Mouse (Mus musculus) cerebellum, adult 2 months (tissue): ENCODE data around the gene Edem1.

Source experiments
- CTCF ChIP-seq: fragments of 200-500 bp; IDR thresholded peaks from 2 replicates; pipeline ENCODE4 v1.5.1; 2011; ENCODE audit warnings: low read depth, mild to moderate bottlenecking, control low read depth, low read length, moderate library complexity, borderline replicate concordance; ENCODE audit not compliant: insufficient read depth
- POLR2A ChIP-seq: fragments of 200-500 bp; IDR thresholded peaks from 2 replicates; pipeline ENCODE4 v1.6.1; 2011; ENCODE audit warnings: low read length, control low read depth, borderline replicate concordance; ENCODE audit not compliant: insufficient read depth

DNA sequence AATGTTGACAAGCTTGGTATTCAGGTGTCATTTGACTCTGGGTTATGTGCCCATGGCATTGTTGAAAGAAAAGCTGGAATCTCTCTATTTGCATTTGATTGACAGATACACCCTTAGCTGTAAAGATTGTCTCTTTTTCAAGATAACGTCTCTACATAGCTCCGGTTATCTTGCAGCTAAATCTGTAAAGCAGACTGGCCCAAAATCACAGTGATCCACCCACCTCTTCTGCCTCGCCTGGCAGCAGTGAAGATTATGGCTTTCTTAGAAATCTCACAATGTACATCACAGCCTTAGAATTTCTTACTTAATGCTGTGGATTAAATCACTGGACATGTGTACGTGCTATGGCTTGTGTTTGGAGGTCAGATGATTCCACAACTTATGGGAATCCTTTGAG is 10.9 kb upstream of the Edem1 start:
- TF ChIP-seq POLR2A, result no peak
- TF ChIP-seq CTCF, result no peak
